Mouse (Mus musculus) kidney, postnatal 0 days (tissue): ENCODE results near the gene Ccdc40. TPM values are rescaled to one million over a fixed set of nuclear protein-coding genes. Genes with fewer than 3 reads are reported as not detected.
A peak's percentile ranks its signal among the peaks of the same experiment; 100 is the strongest.
"Not testable (repeated sequence)": the region's sequence is repeated elsewhere in the genome, so short reads cannot be mapped to it uniquely, and the experiment has no call there.

ENCODE experiments used
- ATAC-seq: fragments of 200-750 bp; cut with Nextera tagmentation; replicated peaks from 2 replicates; pipeline ENCODE4 v1.8.0; 2017; ENCODE audit warnings: low read depth, moderate number of reproducible peaks, moderate TSS enrichment, moderate library complexity; ENCODE audit not compliant: low FRiP score
- DNase-seq: peaks from one replicate; pipeline ENCODE4 v3.0.0-alpha.2; 2016; ENCODE audit warnings: low spot score
- H3K27ac ChIP-seq: fragments of 300-500 bp; sonication (generic); 2 replicates; pipeline ENCODE4 v1.5.1; 2014; ENCODE audit warnings: mild to moderate bottlenecking
- H3K27me3 ChIP-seq: fragments of 300-500 bp; sonication (generic); 2 replicates; pipeline ENCODE4 v1.6.1; 2014; ENCODE audit warnings: low read length, mixed read lengths; ENCODE audit not compliant: insufficient read depth
- H3K36me3 ChIP-seq: fragments of 300-500 bp; sonication (generic); 2 replicates; pipeline ENCODE4 v1.6.1; 2014; ENCODE audit warnings: low read length, mixed read lengths; ENCODE audit not compliant: insufficient read depth
- H3K4me1 ChIP-seq: fragments of 300-500 bp; sonication (generic); replicated peaks from 2 replicates; pipeline ENCODE4 v1.6.1; 2014; ENCODE audit warnings: antibody characterized with exemption, low read length, mixed read lengths; ENCODE audit not compliant: insufficient read depth
- H3K4me2 ChIP-seq: fragments of 300-500 bp; sonication (generic); 2 replicates; pipeline ENCODE4 v1.6.1; 2014; ENCODE audit warnings: mild to moderate bottlenecking, low read length, moderate library complexity, mixed read lengths
- H3K4me3 ChIP-seq: fragments of 300-500 bp; sonication (generic); replicated peaks from 2 replicates; pipeline ENCODE4 v1.5.1; 2014; ENCODE audit warnings: low read depth, low read length
- H3K9ac ChIP-seq: fragments of 300-500 bp; sonication (generic); 2 replicates; pipeline ENCODE4 v1.6.1; 2014; ENCODE audit warnings: low read depth, low read length
- H3K9me3 ChIP-seq: fragments of 300-500 bp; sonication (generic); replicated peaks from 2 replicates; pipeline ENCODE4 v1.6.1; 2016; ENCODE audit warnings: low read length, inconsistent platforms, mixed read lengths
- CTCF ChIP-seq: IDR thresholded peaks from 2 replicates; pipeline ENCODE4 v1.5.1; 2016; ENCODE audit warnings: antibody characterized with exemption, low read depth, mild to moderate bottlenecking, moderate library complexity
- WGBS: fragments of 180-500 bp; shearing (Covaris S2); extraction: QIAGEN DNeasy Blood & Tissue Kit; methylation state at CpG from one replicate; pipeline ENCODE4 v1.1.7; 2014; 5-methylcytosine and 5-hydroxymethylcytosine counted together
- polyA plus RNA-seq: library from polyadenylated mRNA; unstranded; fragments of >200 nt; fragmentation: Nextera tagmentation; extraction: Ambion mirVana; gene quantifications from 2 replicates; pipeline ENCODE4 v1.2.1, GENCODE M21; 2015

Gene Ccdc40
- polyA plus RNA-seq, 1 experiment from 2014 or later: 4.0 TPM

DNA sequence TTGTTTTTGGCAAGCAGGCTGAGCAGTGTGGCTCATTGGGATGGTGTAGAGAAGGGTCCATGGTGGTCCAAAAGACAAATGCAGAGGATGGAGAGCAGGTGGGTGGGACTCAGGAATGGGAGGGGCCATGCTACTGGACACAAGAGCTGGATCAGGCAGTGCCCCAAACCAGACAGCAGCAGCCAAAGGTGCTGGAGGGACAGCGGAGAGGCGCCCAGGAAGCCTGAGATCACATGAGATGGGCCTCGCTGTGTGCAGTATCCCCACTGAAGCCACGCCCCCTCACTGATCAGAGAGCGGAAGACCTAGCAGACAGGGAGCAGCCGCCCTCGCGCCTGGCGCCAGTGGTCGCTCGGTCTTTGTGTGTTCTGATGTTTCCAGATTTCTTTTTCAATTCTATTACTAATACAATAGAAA lies 9.9 kb downstream of the Ccdc40 start:
- Histone ChIP-seq H3K9ac (no peak overlapping the region), H3K9me3 (no peaks in the 10 kb centered on the region), H3K4me2 (peak overlapping the region; percentile 54), H3K27ac (no peak overlapping the region), H3K27me3 (no peaks in the 10 kb centered on the region), H3K36me3 (no peaks in the 10 kb centered on the region), H3K4me3 (peak overlapping the region; percentile 16; the same call in 1 of the 2 replicates), H3K4me1 (0 out of 2 replicates have a peak, but pooled peaks cover 9% of the 10 kb centered on the region)
- WGBS: 11% methylated on average over 11 of the region's 11 CpGs
- TF ChIP-seq CTCF: no peak
- ATAC-seq (0 out of 2 replicates have a peak, but pooled peaks have one; percentile 43), DNase-seq (peak; percentile 77)

GRCm38 (mm10) chr11:119239480-119239879 lies 11.1 kb downstream of the Ccdc40 start:
- Histone ChIP-seq H3K27me3 (no peaks in the 10 kb centered on the region), H3K4me1 (0 out of 2 replicates have a peak, but pooled peaks cover 9% of the 10 kb centered on the region), H3K9ac (no peak overlapping the region), H3K36me3 (no peaks in the 10 kb centered on the region), H3K4me3 (no peak overlapping the region), H3K9me3 (no peaks in the 10 kb centered on the region), H3K27ac (no peak overlapping the region; the same call in 1 of the 2 replicates), H3K4me2 (no peak overlapping the region)
- WGBS: 60% methylated on average over 12 of the region's 12 CpGs
- no peak for DNase-seq
- ATAC-seq: no peak
- TF ChIP-seq CTCF: no peak

- not testable (repeated sequence) for H3K4me3 ChIP-seq, ATAC-seq, H3K9me3 ChIP-seq, H3K4me1 ChIP-seq, H3K27me3 ChIP-seq, H3K4me2 ChIP-seq, H3K36me3 ChIP-seq, DNase-seq, H3K9ac ChIP-seq, H3K27ac ChIP-seq
- WGBS: 96% methylated on average over 6 of the region's 6 CpGs
Measured at GRCm38 (mm10) chr11:119245543-119245942, 17.2 kb downstream of the Ccdc40 start.

DNA sequence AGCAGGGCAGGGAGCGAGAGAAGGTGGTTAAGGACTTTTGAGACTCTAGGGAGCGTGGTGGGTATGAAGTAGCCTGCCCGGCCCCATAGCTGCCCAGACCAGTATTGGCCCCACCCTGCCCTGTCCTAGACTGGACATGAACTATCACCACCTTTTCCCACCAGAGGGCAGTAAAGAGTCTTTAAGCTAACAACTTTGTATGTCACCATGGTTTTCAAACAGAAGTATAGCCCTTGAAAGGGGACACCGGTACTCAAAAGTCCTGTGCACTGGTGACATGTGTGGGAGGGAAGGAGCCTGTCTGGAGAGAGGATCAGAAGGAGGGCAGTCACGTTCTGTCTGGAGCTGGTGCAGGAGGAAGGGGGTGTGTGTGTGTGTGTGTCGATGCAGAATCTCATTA lies 20.6 kb downstream of the Ccdc40 start:
- Histone ChIP-seq H3K4me3 (no peak overlapping the region), H3K27ac (no peak overlapping the region), H3K36me3 (no peaks in the 10 kb centered on the region), H3K4me1 (0 out of 2 replicates have a peak, but pooled peaks cover 7% of the 10 kb centered on the region), H3K9me3 (no peaks in the 10 kb centered on the region), H3K4me2 (no peak overlapping the region), H3K9ac (no peak overlapping the region), H3K27me3 (no peaks in the 10 kb centered on the region)
- peak; percentile 84 for TF ChIP-seq CTCF
- DNase-seq (peak; percentile 96), ATAC-seq (peak; percentile 80)
- WGBS: 12% methylated on average over 6 of the region's 6 CpGs

- Histone ChIP-seq H3K4me2 (no peak overlapping the region), H3K9ac (no peak overlapping the region), H3K36me3 (no peaks in the 10 kb centered on the region), H3K27ac (no peak overlapping the region), H3K4me1 (0 out of 2 replicates have a peak, but pooled peaks cover 7% of the 10 kb centered on the region), H3K9me3 (no peaks in the 10 kb centered on the region), H3K27me3 (no peaks in the 10 kb centered on the region), H3K4me3 (no peak overlapping the region)
- no peak for ATAC-seq
- DNase-seq: no peak
- WGBS: 35% methylated on average over 17 of the region's 17 CpGs
- no peak for TF ChIP-seq CTCF
Measured at GRCm38 (mm10) chr11:119250998-119251397, 22.6 kb downstream of the Ccdc40 start.

DNA sequence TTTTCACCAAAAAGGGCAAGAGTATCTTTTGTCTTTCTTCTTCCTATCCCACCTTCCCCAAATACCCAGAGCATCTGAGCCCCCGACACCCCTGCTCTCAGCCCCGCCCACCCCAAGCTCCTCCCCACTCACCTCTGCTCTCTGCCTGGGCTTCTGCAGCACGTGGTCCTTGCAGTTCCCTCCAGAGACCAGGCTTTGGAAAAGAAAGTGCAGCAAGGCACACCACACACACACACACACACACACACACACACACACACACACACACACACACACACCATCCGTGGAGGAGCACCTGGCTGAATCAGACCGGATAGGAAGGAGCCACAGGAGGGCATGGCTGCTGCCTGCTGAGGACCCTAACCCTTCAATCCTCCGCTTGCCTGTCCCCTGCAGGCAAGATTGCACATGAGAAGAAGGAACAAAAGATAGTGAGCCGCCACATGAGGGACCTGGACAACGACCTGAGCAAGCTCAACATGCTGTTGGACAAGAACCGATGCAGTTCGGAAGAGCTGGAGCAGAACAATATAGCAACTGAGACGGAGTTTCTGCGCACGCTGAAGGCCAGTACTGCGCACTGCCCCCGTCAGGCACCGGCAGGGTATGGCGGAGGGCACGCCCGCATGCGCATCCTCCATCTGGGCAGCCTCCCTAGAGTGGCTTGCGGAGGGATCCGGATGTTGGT lies 24.6 kb downstream of the Ccdc40 start:
- DNase-seq: peak; percentile 74
- Histone ChIP-seq H3K4me2 (peak overlapping the region; percentile 32), H3K36me3 (no peaks in the 10 kb centered on the region), H3K27me3 (no peaks in the 10 kb centered on the region), H3K4me3 (no peak overlapping the region), H3K9ac (no peak overlapping the region), H3K9me3 (no peaks in the 10 kb centered on the region), H3K4me1 (peaks cover 17% of the 10 kb centered on the region), H3K27ac (no peak overlapping the region)
- peak; percentile 58 for ATAC-seq
- TF ChIP-seq CTCF: peak; percentile 69
- 9% methylated on average over 22 of the region's 22 CpGs for WGBS

DNA sequence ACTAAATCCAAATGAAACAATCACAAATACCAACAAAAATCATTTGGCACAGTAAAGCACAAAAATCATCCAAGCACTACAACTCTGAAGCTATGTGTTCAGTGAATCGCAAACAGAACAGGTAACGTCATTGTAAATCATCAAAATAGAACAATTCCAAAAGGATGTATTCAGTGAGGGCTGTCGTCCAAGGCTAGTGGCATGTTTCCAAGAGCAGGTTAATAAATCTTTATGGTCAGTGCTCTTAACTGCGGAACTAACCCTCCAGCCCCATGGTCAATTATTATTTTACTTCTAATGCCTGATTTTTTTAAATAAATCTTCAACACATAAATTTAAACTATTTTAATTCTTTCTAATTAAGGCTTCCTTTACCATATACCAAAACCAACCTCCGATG lies 28.2 kb downstream of the Ccdc40 start:
- ATAC-seq, H3K4me3 ChIP-seq, H3K27me3 ChIP-seq, H3K9me3 ChIP-seq, H3K27ac ChIP-seq, H3K4me2 ChIP-seq, H3K36me3 ChIP-seq, H3K9ac ChIP-seq: not testable (repeated sequence)
- H3K4me1 ChIP-seq: peaks cover 25% of the 10 kb centered on the region
- WGBS: 28% methylated on average over 5 of the region's 5 CpGs
- peak; percentile 55 for DNase-seq
